Comparison of ENCODE assay signal across 8 mouse cellular contexts in the genomic region with DNA sequence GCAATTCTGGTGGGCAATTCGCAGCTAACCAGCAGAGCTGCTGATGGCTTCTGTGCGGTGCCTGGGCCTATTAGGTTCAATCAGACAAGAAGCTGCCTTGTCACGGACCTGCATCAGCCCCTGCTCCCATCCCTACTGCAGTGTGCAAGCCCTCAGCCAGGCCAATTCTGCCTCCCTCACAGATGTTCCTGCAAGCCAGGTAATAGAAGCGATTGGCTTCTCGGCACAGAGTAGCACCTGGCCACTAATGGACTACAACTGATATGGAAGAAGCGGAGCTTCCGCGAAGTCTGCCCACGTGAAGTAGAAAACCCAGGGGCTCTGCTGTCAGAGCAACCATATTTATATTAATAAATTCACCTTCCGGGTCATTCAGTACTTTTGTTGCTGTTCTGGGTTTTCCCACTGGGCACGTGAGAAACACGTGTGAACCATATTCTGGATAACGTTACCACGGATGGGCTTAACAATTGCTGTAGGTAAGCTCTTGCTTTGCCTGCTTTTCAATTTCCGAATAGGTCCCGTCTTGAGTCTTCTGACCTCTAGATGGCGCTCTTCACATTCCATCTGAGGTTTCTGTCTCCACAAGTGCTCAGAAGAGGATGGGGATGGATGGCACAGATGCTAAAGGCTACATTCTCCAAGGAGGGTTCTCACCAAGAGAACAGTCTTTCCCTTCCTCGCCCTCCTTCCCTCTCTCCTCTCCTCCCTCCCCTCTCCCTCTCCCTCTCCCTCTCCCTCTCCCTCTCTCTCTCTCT. TPM values are rescaled to one million over a fixed set of nuclear protein-coding genes. Genes with fewer than 3 reads are reported as not detected.
A peak's percentile ranks its signal among the peaks of the same experiment; 100 is the strongest.
DNase-seq lines count a peak whose midpoint lies in the region; ATAC-seq and TF ChIP-seq lines count a peak whose summit lies in the region.

No protein-coding gene starts in this region.

- H3K27ac ChIP-seq in gastrocnemius, adult 2 months = no peak overlapping the region
- H3K27ac ChIP-seq in embryonic facial prominence, embryonic 14.5 days (replicated peaks; ENCODE audit: low read depth, low read length) = no peak overlapping the region
- H3K27ac ChIP-seq in layer of hippocampus, adult 2 months = no peak overlapping the region

- H3K9me3 ChIP-seq in embryonic facial prominence, embryonic 14.5 days (ENCODE audit: control insufficient read depth, low read length) = no peaks in the 10 kb centered on the region

- peak; percentile 30; the same call in 1 of the 2 replicates for ATAC-seq in embryonic facial prominence, embryonic 14.5 days (ENCODE audit: low read depth)
- ATAC-seq in hematopoietic stem cell, adult 5-6 weeks (replicated peaks in 1 of 2; ENCODE audit: insufficient read depth in 1 of 2, low FRiP score in 2 of 2, low TSS enrichment in 1 of 2, low read depth in 1 of 2, poor library complexity in 2 of 2, severe bottlenecking in 2 of 2) = peak; percentile 73; a peak in 3 of 4 replicates
- ATAC-seq in megakaryocyte progenitor cell, adult 5-6 weeks (replicated peaks; ENCODE audit: poor library complexity) = peak; percentile 81

- H3K4me3 ChIP-seq in gastrocnemius, adult 2 months = no peak overlapping the region
- no peak overlapping the region for H3K4me3 ChIP-seq in embryonic facial prominence, embryonic 14.5 days (ENCODE audit: low read depth, low read length)
- H3K4me3 ChIP-seq in layer of hippocampus, adult 2 months = no peak overlapping the region

- H3K36me3 ChIP-seq in embryonic facial prominence, embryonic 14.5 days (ENCODE audit: control insufficient read depth, insufficient read depth, low read length) = no peaks in the 10 kb centered on the region

- H3K4me1 ChIP-seq in embryonic facial prominence, embryonic 14.5 days (ENCODE audit: control insufficient read depth, insufficient read depth, low read length) = peaks cover 8% of the 10 kb centered on the region

- H3K4me2 ChIP-seq in embryonic facial prominence, embryonic 14.5 days (ENCODE audit: low read depth, low read length) = no peak overlapping the region

- WGBS in embryonic facial prominence, embryonic 14.5 days = 35% methylated on average over 18 of the region's 18 CpGs

- peak; percentile 80 for TF ChIP-seq CTCF in gastrocnemius, adult 2 months (IDR thresholded peaks at IDR 0.05)
- peak; percentile 87 for TF ChIP-seq CTCF in layer of hippocampus, adult 2 months (conservative IDR thresholded peaks at IDR 0.05)

- 0 out of 2 replicates have a peak, but pooled peaks cover 4% of the 10 kb centered on the region for H3K27me3 ChIP-seq in embryonic facial prominence, embryonic 14.5 days (replicated peaks; ENCODE audit: control insufficient read depth, insufficient read depth, low read length)

- intact Hi-C loops in gastrocnemius, adult 2 months (cut with DNase I) = loop anchor here (1.0 to 5.0 kb wide), 3 partner anchors 42 to 381 kb away; no protein-coding TSS in a partner anchor

- peak; percentile 44 for DNase-seq in gastrocnemius, adult 2 months
- DNase-seq in gastrocnemius, postnatal 25 days = no peak
- DNase-seq in adrenal gland, postnatal 36 days = peak; percentile 41 to 70
- peak; percentile 88 for DNase-seq in embryonic facial prominence, embryonic 14.5 days (ENCODE audit: low spot score)
- peak; percentile 71 to 75 for DNase-seq in layer of hippocampus, adult 2 months (ENCODE audit: low spot score in 2 of 2)
- DNase-seq in right cerebral cortex, postnatal 4 days = peak; percentile 33

- H3K9ac ChIP-seq in embryonic facial prominence, embryonic 14.5 days (ENCODE audit: low read depth, low read length) = no peak overlapping the region

RNA-seq across cellular contexts. Expression of a gene that starts 19.3 kb away (rescaled TPM):
- total RNA-seq in gastrocnemius, adult 2 months (2021) = under 1 TPM; 0.08 to 0.36 TPM
- total RNA-seq in gastrocnemius, postnatal 25 days (2021) = under 1 TPM; 0.43 to 0.49 TPM
- total RNA-seq in adrenal gland, postnatal 36 days (2021) = 1 to 10 TPM in 1 of 2 experiments, under 1 TPM in 1; 0.93 to 2.2 TPM
- polyA plus RNA-seq in embryonic facial prominence, embryonic 14.5 days (2014; fragmentation: Nextera tagmentation; extraction: Ambion mirVana) = 1.0 and 1.1 TPM in 2 replicates
- total RNA-seq in hematopoietic stem cell, adult 5-6 weeks (2017) = 10.0 and 19.8 TPM in 2 replicates
- total RNA-seq in layer of hippocampus, adult 2 months (2021) = 1 to 10 TPM; 2.3 TPM
- 4.0 and 4.5 TPM in 2 replicates for total RNA-seq in megakaryocyte progenitor cell, adult 5-6 weeks (2015)
- total RNA-seq in megakaryocyte progenitor cell, adult 5-6 weeks (2017) = 6.2 and 10.3 TPM in 2 replicates

Comparison
In these comparisons a context has a peak if more than half of its experiments do, and no peak if none do; other contexts are left out.
1. ATAC-seq: peak in every context shown above with its lines; median percentile 81 in megakaryocyte progenitor cell, adult 5-6 weeks; 73 in hematopoietic stem cell, adult 5-6 weeks; 30 in embryonic facial prominence, embryonic 14.5 days.